Mouse (Mus musculus): ENCODE results near the gene Pik3r6. TPM values are rescaled to one million over a fixed set of nuclear protein-coding genes. Genes with fewer than 3 reads are reported as not detected.
A peak's percentile ranks its signal among the peaks of the same experiment; 100 is the strongest.

Gene Pik3r6
- polyA plus RNA-seq, 1 experiment = 0.05 TPM

DNA sequence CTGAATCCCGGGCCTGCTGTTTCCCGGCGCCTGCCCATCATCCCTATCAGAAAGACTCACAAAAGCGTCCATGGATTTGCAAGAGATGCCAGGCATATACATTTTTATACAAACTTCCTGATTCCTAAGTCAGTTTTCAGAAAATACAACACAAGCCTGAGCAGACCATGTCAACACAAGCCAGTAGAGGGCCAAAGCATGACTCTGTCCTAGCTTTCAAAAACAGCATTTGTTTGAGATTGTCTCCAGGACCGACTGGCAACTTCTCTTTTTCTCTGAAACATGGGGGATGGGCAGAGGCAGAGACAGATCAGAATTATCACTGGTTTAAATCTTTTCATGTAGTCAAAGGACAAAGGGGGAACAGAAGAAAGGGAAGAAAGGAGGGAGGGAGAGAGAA is 18.5 kb downstream of the Pik3r6 start:
- Histone ChIP-seq H3K27me3 (ENCODE audit: control insufficient read depth, insufficient read depth, insufficient read length) (peaks cover 7% of the 10 kb centered on the region), H3K4me3 (no peak overlapping the region), H3ac (ENCODE audit: control insufficient read depth, insufficient read length) (no peak overlapping the region), H3K79me2 (ENCODE audit: control insufficient read depth, insufficient read depth) (no peaks in the 10 kb centered on the region), H3K4me2 (ENCODE audit: low read depth) (no peak overlapping the region), H3K36me3 (ENCODE audit: control insufficient read depth, insufficient read depth) (no peaks in the 10 kb centered on the region)
- TF ChIP-seq USF1 (IDR thresholded peaks at IDR 0.05; ENCODE audit: low read depth) = no peak

DNA sequence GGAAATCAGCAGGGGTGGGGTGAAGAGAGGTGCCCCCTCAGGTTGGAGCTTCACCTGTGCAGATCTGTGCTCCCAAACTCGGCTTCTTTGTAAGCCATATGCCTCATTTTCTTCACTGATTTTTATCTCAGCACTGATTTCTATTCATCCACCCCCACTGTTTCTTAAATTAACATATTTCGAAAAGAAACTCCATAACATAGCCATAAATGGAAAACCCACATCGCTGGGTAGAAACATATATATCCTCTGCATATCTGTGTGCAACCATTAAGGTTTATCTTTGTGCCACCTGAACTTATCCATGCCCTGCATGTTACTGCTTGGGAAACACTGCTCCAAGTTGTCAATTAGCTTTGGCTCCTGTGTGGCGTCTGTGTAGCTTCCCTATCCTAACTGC is 23.6 kb downstream of the Pik3r6 start:
- no peak overlapping the region for H3K4me3 ChIP-seq
- H3K27me3 ChIP-seq (ENCODE audit: control insufficient read depth, insufficient read depth, insufficient read length) = peaks cover 34% of the 10 kb centered on the region
- TF ChIP-seq TCF3 (IDR thresholded peaks at IDR 0.05; ENCODE audit: insufficient read length, low read depth) (no peak), SRF (IDR thresholded peaks at IDR 0.05; ENCODE audit: control insufficient read depth, insufficient read length, low read depth) (no peak), MAX (IDR thresholded peaks at IDR 0.05; ENCODE audit: low read depth) (no peak), USF1 (IDR thresholded peaks at IDR 0.05; ENCODE audit: low read depth) (no peak), MYOD1 (IDR thresholded peaks at IDR 0.05; ENCODE audit: control insufficient read depth in 1 of 3, insufficient read length in 2 of 3, low read depth in 2 of 3) (no peak), E2F4 (IDR thresholded peaks at IDR 0.05; ENCODE audit: insufficient read depth) (no peak), REST (IDR thresholded peaks at IDR 0.05; ENCODE audit: insufficient read depth, insufficient read length) (no peak), CEBPB (IDR thresholded peaks at IDR 0.05; ENCODE audit: insufficient read depth, poor library complexity, severe bottlenecking) (no peak), MYOG (IDR thresholded peaks at IDR 0.05; ENCODE audit: control insufficient read depth in 1 of 3, insufficient read depth in 1 of 3, insufficient read length in 2 of 3, low read depth in 2 of 3) (no peak), POLR2AphosphoS2 (IDR thresholded peaks at IDR 0.05; ENCODE audit: insufficient read length, low read depth) (no peak), TCF12 (IDR thresholded peaks at IDR 0.05; ENCODE audit: insufficient read depth, poor library complexity, severe bottlenecking) (no peak), POLR2A (IDR thresholded peaks at IDR 0.05; ENCODE audit: insufficient read length, low read depth) (no peak)
- no peaks in the 10 kb centered on the region for H3K36me3 ChIP-seq (ENCODE audit: control insufficient read depth, insufficient read depth)
- H3ac ChIP-seq (ENCODE audit: control insufficient read depth, insufficient read length) = no peak overlapping the region
- H3K79me2 ChIP-seq (ENCODE audit: control insufficient read depth, insufficient read depth) = no peaks in the 10 kb centered on the region
- no peak overlapping the region for H3K4me2 ChIP-seq (ENCODE audit: low read depth)

DNA sequence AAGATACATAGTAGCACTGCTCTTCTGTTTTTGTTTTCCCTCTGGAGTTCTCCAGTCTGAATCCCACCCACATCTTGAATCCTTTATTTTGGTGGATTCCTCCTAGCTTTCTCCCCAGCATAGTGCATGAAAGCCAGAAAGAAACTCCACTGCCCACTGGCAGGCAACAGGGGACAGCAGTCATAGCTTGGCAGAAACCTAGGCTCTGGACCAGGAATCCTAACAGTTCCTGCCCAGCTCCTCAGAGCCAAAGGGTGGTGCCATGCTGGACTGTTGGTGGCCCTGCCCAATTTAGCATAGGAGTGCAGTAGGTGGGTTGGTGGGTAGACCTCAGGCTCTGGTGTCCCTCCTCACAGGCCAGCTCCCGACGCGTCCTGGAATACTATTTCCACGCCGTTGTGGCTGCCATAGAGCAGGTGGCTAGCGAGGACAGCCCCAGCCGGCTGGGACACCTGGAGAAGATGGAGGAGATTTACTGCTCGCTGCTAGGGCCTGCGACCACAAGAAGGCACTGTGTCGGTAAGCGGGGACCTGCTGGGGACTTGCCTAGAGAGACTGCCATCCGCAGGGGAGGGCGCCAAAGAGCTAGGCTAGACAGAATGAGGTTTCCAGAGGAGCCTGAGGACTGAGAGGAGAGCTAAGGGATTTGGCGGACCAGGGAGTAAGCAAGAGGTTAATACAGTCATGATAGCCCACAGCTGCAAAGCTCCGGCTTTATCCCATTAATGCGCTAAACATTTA is 28.4 kb downstream of the Pik3r6 start:
- no peaks in the 10 kb centered on the region for H3K79me2 ChIP-seq (ENCODE audit: control insufficient read depth, insufficient read depth)
- H3K36me3 ChIP-seq (ENCODE audit: control insufficient read depth, insufficient read depth) = no peaks in the 10 kb centered on the region
- TF ChIP-seq REST (IDR thresholded peaks at IDR 0.05; ENCODE audit: insufficient read depth, insufficient read length) (no peak), MYOG (IDR thresholded peaks at IDR 0.05; ENCODE audit: control insufficient read depth in 1 of 3, insufficient read depth in 1 of 3, insufficient read length in 2 of 3, low read depth in 2 of 3) (no peak), E2F4 (IDR thresholded peaks at IDR 0.05; ENCODE audit: insufficient read depth) (no peak), TCF12 (IDR thresholded peaks at IDR 0.05; ENCODE audit: insufficient read depth, poor library complexity, severe bottlenecking) (no peak), MAX (IDR thresholded peaks at IDR 0.05; ENCODE audit: low read depth) (no peak)
- peak overlapping the region; percentile 49 for H3K4me2 ChIP-seq (ENCODE audit: low read depth)
- no peak overlapping the region for H3ac ChIP-seq (ENCODE audit: control insufficient read depth, insufficient read length)
- no peak overlapping the region for H3K4me3 ChIP-seq
- H3K27me3 ChIP-seq (ENCODE audit: control insufficient read depth, insufficient read depth, insufficient read length) = peaks cover 27% of the 10 kb centered on the region

DNA sequence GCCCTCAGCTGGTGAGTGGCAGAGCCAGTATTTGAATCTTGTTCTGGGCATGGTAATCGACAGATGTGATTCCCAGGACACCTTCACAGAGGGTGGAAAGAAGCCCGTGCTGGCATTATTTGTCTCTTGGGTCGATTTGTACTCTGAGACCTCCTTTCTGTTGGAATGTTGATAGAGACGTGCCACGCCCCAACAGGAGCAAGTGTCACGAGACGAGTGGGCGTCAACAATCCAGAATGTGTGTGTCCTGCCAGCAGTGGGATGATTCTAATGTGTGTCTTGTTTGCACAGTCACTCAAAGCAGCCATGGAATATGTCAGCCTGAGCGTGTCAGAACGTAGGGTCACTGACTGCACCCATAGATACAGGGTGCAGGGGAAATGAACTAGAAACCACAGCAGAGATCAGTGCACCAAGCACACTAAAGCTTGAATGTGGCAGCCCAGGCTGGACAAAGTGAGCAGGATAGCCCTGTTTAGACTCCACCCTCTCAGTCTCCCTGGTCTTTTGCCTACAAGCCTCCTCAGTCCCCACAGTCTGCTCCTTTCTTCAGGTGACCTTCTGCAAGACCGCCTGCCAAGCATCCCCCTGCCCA is 29.2 kb downstream of the Pik3r6 start:
- no peak for TF ChIP-seq TCF3 (IDR thresholded peaks at IDR 0.05; ENCODE audit: insufficient read length, low read depth)
- no peak for TF ChIP-seq POLR2AphosphoS2 (IDR thresholded peaks at IDR 0.05; ENCODE audit: insufficient read length, low read depth)
- TF ChIP-seq USF1 (IDR thresholded peaks at IDR 0.05; ENCODE audit: low read depth) = no peak
- no peak for TF ChIP-seq TCF12 (IDR thresholded peaks at IDR 0.05; ENCODE audit: insufficient read depth, poor library complexity, severe bottlenecking)
- no peak for TF ChIP-seq POLR2A (IDR thresholded peaks at IDR 0.05; ENCODE audit: insufficient read length, low read depth)
- TF ChIP-seq SRF (IDR thresholded peaks at IDR 0.05; ENCODE audit: control insufficient read depth, insufficient read length, low read depth) = no peak
- TF ChIP-seq REST (IDR thresholded peaks at IDR 0.05; ENCODE audit: insufficient read depth, insufficient read length) = no peak
- no peak for TF ChIP-seq MYOG (IDR thresholded peaks at IDR 0.05; ENCODE audit: control insufficient read depth in 1 of 3, insufficient read depth in 1 of 3, insufficient read length in 2 of 3, low read depth in 2 of 3)
- no peak for TF ChIP-seq CEBPB (IDR thresholded peaks at IDR 0.05; ENCODE audit: insufficient read depth, poor library complexity, severe bottlenecking)
- H3K27me3 ChIP-seq (ENCODE audit: control insufficient read depth, insufficient read depth, insufficient read length) = peaks cover 27% of the 10 kb centered on the region

DNA sequence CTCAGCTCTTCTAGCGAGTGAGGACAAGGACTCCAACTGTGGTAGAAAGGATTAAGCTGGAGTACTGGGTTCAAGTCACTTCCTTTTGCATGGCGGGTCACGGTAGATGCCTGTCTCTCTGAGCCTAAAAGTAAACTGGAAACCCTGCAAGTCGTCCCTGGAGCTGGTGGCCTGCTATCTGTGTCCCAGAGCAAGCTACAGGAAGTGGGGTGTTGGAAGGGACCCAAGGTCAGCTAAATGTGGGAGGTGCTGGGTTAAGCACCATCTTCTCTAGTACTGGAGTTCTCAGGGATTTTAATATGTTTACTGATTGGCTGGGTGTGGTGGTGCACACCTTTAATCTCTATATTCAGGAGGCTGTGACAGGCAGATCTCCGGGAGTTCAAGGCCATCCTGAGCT is 30.0 kb downstream of the Pik3r6 start:
- Histone ChIP-seq H3K4me2 (ENCODE audit: low read depth) (no peak overlapping the region), H3K4me3 (no peak overlapping the region), H3K27me3 (ENCODE audit: control insufficient read depth, insufficient read depth, insufficient read length) (peaks cover 25% of the 10 kb centered on the region), H3K79me2 (ENCODE audit: control insufficient read depth, insufficient read depth) (no peaks in the 10 kb centered on the region), H3K36me3 (ENCODE audit: control insufficient read depth, insufficient read depth) (no peaks in the 10 kb centered on the region), H3ac (ENCODE audit: control insufficient read depth, insufficient read length) (no peak overlapping the region)
- TF ChIP-seq REST (IDR thresholded peaks at IDR 0.05; ENCODE audit: insufficient read depth, insufficient read length) = no peak
- no peak for TF ChIP-seq CEBPB (IDR thresholded peaks at IDR 0.05; ENCODE audit: insufficient read depth, poor library complexity, severe bottlenecking)
- TF ChIP-seq USF1 (IDR thresholded peaks at IDR 0.05; ENCODE audit: low read depth) = no peak
- no peak for TF ChIP-seq POLR2AphosphoS2 (IDR thresholded peaks at IDR 0.05; ENCODE audit: insufficient read length, low read depth)
- TF ChIP-seq TCF3 (IDR thresholded peaks at IDR 0.05; ENCODE audit: insufficient read length, low read depth) = no peak
- TF ChIP-seq TCF12 (IDR thresholded peaks at IDR 0.05; ENCODE audit: insufficient read depth, poor library complexity, severe bottlenecking) = no peak
- no peak for TF ChIP-seq MAX (IDR thresholded peaks at IDR 0.05; ENCODE audit: low read depth)
- TF ChIP-seq E2F4 (IDR thresholded peaks at IDR 0.05; ENCODE audit: insufficient read depth) = no peak
- TF ChIP-seq SRF (IDR thresholded peaks at IDR 0.05; ENCODE audit: control insufficient read depth, insufficient read length, low read depth) = no peak
- TF ChIP-seq MYOG (IDR thresholded peaks at IDR 0.05; ENCODE audit: control insufficient read depth in 1 of 3, insufficient read depth in 1 of 3, insufficient read length in 2 of 3, low read depth in 2 of 3) = no peak

More for the DNA sequence above, 29.2 kb downstream of the Pik3r6 start:
- Histone ChIP-seq H3K79me2 (ENCODE audit: control insufficient read depth, insufficient read depth) (no peaks in the 10 kb centered on the region), H3K4me2 (ENCODE audit: low read depth) (peak overlapping the region; percentile 49), H3K4me3 (no peak overlapping the region), H3K36me3 (ENCODE audit: control insufficient read depth, insufficient read depth) (no peaks in the 10 kb centered on the region), H3ac (ENCODE audit: control insufficient read depth, insufficient read length) (no peak overlapping the region)
